Mouse (Mus musculus): ENCODE results near the gene Cda. TPM values are rescaled to one million over a fixed set of nuclear protein-coding genes. Genes with fewer than 3 reads are reported as not detected.

The Cda gene
- not detected for polyA plus RNA-seq (2017; shearing (Covaris generic))

- ATAC-seq, result no peak
Measured at GRCm38 (mm10) chr4:138367641-138368497, at the start of gene Cda. TSS of gene Cda (minus strand) at chr4:138367992.

GRCm38 (mm10) chr4:138416414-138416813 is 48.6 kb upstream of the Cda start:
- no peak for ATAC-seq

- no peak for ATAC-seq
Measured at GRCm38 (mm10) chr4:138415991-138416390, 48.2 kb upstream of the Cda start.

GRCm38 (mm10) chr4:138414725-138415124 is 46.9 kb upstream of the Cda start:
- no peak for ATAC-seq

GRCm38 (mm10) chr4:138411504-138412121 is 43.8 kb upstream of the Cda start:
- ATAC-seq, result no peak

- no peak for ATAC-seq
Measured at GRCm38 (mm10) chr4:138411011-138411410, 43.2 kb upstream of the Cda start.

- ATAC-seq, result peak; percentile 57
Measured at GRCm38 (mm10) chr4:138407479-138408194, 39.8 kb upstream of the Cda start.

- no peak for ATAC-seq
Measured at GRCm38 (mm10) chr4:138404806-138405205, 37.0 kb upstream of the Cda start.

GRCm38 (mm10) chr4:138396711-138397110 is 28.9 kb upstream of the Cda start:
- no peak for ATAC-seq

- ATAC-seq, result no peak
Measured at GRCm38 (mm10) chr4:138395971-138396645, 28.3 kb upstream of the Cda start, which contains the start of gene Fam43b. TSS of gene Fam43b (minus strand) at chr4:138396528.

- no peak for ATAC-seq
Measured at GRCm38 (mm10) chr4:138395087-138395970, 27.5 kb upstream of the Cda start.

- no peak for ATAC-seq
Measured at GRCm38 (mm10) chr4:138393703-138394102, 25.9 kb upstream of the Cda start.

GRCm38 (mm10) chr4:138383789-138384188 is 16.0 kb upstream of the Cda start:
- no peak for ATAC-seq

GRCm38 (mm10) chr4:138382462-138382861 is 14.7 kb upstream of the Cda start:
- no peak for ATAC-seq

GRCm38 (mm10) chr4:138380132-138380689 is 12.4 kb upstream of the Cda start:
- no peak for ATAC-seq

- no peak for ATAC-seq
Measured at GRCm38 (mm10) chr4:138379091-138379840, 11.5 kb upstream of the Cda start.

- ATAC-seq, result no peak
Measured at GRCm38 (mm10) chr4:138377526-138377925, 9.7 kb upstream of the Cda start.

GRCm38 (mm10) chr4:138375117-138375516 is 7.3 kb upstream of the Cda start:
- ATAC-seq, result no peak

- ATAC-seq, result no peak
Measured at GRCm38 (mm10) chr4:138370996-138371516, 3.3 kb upstream of the Cda start.

Measured in CD4-positive, CD25-positive, alpha-beta regulatory T cell, adult 4 months (primary cell).